Mouse (Mus musculus) G1E (cell line): ENCODE results near the gene Skp2.

Experiments used
- CTCF ChIP-seq: IDR thresholded peaks from 2 replicates; pipeline ENCODE4 v1.5.1; 2012; ENCODE audit warnings: low read depth, low read length, inconsistent platforms, mixed read lengths
- GATA1 ChIP-seq: IDR thresholded peaks from 2 replicates; pipeline ENCODE4 v1.6.1; 2012; ENCODE audit warnings: borderline replicate concordance, low read length, inconsistent platforms, mixed read lengths
- GATA2 ChIP-seq: IDR thresholded peaks from 2 replicates; pipeline ENCODE4 v1.6.1; 2012; ENCODE audit warnings: low read depth, low read length, inconsistent platforms, borderline replicate concordance
- TAL1 ChIP-seq: conservative IDR thresholded peaks from 2 replicates; pipeline ENCODE4 v1.6.1; 2012; ENCODE audit warnings: low read depth, low read length, inconsistent platforms, mixed read lengths

- TF ChIP-seq CTCF, result no peak
- no peak for TF ChIP-seq GATA1
- no peak for TF ChIP-seq TAL1
- TF ChIP-seq GATA2, result no peak
Observed at GRCm38 (mm10) chr15:9096865-9097264, 58.4 kb downstream of the Skp2 start.
